Mouse (Mus musculus): ENCODE measurements around the gene Hnf4a.

Gene Hnf4a

DNA sequence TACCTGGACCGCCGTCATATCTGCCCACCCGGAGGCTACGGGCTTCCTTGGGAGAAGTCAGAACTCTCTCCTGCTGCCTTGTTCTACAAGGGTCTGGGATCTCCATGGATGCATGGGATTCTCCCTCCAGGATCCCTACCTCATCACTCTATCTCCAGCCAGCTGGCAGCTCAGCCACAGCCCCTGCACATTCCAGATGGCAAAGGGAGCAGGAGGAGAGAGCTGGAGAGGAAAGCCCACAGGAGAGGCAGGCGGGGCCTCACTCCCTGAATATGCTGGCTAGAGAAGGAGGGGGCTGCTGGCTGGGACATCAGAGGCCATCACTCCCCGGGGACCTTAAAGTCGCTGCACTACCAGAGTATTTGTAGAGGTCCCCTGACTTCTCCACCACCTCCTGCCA is 15.3 kb upstream of the Hnf4a start:
- no peak for DNase-seq (ENCODE audit: low spot score)

DNA sequence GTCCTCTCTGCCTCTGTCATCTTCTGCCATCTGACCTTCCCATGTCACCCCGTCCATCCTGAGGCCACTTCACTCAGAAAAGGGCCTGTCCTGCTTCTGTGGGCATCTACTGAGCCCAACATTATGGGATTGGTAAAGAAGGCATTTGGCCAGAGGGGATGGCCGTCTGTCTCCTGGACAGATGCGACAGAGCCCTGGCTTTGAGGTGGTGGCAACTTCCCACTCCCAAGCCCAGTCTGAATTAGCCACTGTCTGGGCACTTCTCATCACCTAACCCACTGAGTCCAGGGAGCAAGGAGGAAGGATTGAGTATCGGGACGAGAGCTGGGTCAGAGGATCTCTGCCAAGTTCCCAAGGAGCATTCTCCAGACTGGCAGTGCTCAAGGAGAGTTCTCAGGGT is 14.6 kb upstream of the Hnf4a start, which contains the start of gene R3hdml:
Gene R3hdml (plus strand): TSS at position 301 of the 400 bp plus-strand sequence.
- DNase-seq (ENCODE audit: low spot score), result no peak

GRCm38 (mm10) chr2:163493031-163493430 is 13.6 kb upstream of the Hnf4a start:
- no peak for DNase-seq (ENCODE audit: low spot score)

DNA sequence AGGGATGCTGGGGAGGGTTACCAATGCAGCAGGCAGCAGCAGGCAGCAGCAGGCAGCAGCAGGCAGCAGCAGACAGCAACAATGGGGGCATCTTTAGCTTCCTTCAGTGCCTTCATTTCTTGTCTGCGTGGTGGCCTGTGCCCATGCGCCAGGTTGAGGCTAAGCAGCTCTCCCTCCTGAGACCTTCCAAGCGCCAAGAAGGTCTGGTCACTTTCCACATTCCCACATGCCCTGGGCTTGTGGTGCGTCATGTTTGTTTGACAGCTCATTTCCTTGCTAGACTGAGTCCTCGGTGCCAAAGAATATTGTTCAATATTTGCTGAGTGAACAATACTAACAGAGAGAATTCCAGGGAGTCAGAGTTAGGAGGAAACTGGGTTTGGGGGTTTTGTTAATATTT is 12.6 kb upstream of the Hnf4a start:
- DNase-seq (ENCODE audit: low spot score), result no peak

DNA sequence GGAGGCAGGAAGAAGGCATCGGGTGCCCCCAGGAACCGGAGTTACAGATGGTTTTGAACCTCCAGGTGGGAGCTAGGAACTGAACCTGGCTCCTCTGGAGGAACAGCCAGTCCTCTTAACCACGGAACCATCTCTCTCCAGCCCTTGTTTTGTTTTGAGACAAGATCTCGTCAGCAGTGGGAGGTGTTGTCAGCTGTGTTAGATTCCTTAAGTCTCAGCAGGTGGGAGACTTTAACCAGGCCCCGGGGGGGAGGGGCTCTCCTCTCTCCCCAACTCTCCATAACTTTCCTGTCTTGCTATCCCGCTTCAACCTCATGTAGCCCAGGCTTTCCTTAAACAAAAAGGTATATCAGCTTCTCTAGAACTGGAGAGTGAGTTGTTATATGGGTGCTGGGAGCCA is 12.2 kb upstream of the Hnf4a start:
- DNase-seq (ENCODE audit: low spot score), result no peak

DNA sequence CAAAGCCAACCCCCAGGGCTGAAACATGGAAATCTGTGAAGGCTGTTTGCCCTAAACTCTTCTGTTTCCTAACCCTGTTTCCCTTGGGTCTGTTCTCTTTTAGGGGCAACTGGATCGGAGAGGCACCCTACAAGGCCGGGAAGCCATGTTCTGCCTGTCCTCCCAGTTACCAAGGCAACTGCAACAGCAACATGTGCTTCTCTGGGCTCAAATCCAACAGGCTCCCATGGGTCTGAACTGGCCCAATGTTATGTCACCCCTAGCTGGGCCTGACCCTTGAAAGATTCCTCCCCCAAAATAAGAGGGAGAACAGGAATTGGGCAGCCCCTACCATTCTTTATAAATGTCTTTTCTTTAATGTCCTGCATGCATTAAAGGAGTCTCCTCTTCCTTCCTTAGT is 4.4 kb upstream of the Hnf4a start:
- DNase-seq (ENCODE audit: low spot score), result no peak

DNA sequence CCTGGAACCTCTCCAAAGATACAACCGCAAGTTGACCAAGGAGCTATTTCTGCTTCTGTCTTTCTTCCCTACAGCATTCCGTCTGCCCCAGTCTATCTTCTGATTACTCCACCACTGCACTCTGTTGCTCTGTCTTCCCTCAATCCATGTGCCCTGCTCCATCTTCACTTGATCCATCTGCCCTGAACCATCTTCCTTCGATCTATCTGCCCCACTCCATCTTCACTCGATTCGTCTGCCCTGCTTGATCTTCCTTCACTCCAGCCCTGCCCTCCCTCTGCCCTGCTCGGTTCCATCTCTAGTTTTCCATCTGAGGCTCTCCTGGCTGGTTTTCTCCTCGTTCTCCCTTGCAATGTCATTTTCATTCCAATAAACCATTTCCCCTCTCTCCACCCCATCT is 3.4 kb upstream of the Hnf4a start:
- DNase-seq (ENCODE audit: low spot score), result no peak

- DNase-seq (ENCODE audit: low spot score), result no peak
Measured at GRCm38 (mm10) chr2:163525761-163526243, 19.2 kb downstream of the Hnf4a start.

- DNase-seq (ENCODE audit: low spot score), result no peak
Measured at GRCm38 (mm10) chr2:163527497-163527896, 20.9 kb downstream of the Hnf4a start.

GRCm38 (mm10) chr2:163530418-163530817 is 23.8 kb downstream of the Hnf4a start:
- DNase-seq (ENCODE audit: low spot score), result no peak

DNA sequence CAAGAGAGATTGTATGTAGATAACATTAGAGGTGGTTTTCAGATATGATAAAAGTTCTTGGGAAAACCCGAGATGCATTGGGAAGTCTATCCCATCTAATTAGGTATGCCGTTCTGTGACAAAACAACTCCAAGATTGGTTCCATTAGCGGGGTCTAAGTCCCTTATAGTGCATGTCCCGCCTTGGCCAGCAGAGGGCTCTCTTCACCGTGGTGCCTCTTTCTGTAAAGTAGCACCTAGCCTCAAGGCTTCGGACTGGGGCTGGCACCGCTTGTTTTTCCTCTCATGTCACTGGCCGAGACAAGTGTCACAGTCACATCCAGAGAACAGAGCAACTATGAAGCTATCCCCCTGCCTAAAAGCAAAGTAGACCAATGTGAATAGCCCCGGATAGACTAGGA is 25.3 kb downstream of the Hnf4a start:
- DNase-seq (ENCODE audit: low spot score), result peak; percentile 42

DNA sequence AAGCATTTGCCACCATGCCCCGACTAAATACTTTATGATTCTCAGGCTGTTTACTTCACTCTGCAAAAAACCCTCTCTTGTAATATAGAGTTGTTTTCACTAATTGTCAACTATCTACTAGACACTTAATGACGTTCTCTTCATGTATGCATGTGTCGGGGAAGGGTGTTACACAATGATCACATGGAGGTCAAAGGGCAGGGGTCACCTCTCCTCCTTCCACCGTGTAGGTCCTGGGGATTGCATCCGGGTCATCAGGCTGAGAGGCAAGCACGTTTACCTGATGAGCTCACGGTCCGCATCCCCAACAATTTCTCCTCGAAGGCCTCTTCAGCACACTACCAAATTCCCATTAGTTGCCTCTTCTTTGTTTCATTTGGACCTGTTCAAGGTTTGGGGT is 26.6 kb downstream of the Hnf4a start:
- DNase-seq (ENCODE audit: low spot score), result no peak

DNA sequence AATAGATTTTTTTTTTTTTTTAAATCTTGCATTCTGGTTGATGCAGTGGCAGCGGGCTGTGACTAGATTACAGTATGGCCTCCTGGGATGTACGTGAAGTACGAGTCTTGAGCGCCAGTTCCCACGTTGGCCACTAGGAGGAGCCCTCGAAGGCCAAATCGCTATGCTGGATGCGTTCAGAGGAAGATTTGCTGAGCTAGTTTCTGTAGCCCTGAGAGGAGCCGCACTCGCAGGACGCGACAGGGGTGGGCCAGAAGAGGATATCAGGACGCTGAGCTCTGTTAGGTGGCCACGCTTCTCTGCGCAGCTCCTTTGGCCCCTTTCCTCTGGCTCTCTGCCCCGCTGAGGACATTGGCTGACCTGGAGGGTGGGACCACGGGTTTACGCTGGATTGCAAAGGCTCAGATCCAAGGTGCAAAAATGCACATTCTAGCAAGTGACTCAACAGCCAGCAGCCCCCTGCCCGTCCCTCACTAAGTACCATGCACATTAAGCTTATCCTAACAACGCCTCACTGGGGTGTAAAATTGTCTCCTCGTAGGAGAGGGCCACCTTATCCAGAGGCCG is 28.4 kb downstream of the Hnf4a start:
- peak; percentile 57 for DNase-seq (ENCODE audit: low spot score)

GRCm38 (mm10) chr2:163537443-163537842 is 30.8 kb downstream of the Hnf4a start:
- no peak for DNase-seq (ENCODE audit: low spot score)

DNA sequence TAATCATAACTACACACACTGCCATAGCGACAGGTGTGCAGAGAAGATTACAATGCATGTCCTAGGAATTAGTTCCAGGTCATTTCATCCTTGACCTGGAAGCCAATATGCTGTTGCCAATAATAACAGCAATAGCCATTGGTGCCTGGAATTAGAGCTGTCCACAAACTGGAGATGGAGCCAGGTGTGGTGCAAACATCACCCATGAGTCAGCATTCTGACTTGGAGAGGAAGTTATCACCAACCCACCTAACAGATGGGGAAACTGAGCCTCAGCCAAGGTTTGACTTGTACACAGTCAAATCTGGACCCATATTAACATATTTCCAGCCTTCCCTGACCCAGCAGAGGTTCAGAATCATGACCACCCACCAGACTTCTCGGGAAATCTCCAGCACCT is 31.8 kb downstream of the Hnf4a start:
- no peak for DNase-seq (ENCODE audit: low spot score)

GRCm38 (mm10) chr2:163539321-163540040 is 32.9 kb downstream of the Hnf4a start:
- no peak for DNase-seq (ENCODE audit: low spot score)

DNA sequence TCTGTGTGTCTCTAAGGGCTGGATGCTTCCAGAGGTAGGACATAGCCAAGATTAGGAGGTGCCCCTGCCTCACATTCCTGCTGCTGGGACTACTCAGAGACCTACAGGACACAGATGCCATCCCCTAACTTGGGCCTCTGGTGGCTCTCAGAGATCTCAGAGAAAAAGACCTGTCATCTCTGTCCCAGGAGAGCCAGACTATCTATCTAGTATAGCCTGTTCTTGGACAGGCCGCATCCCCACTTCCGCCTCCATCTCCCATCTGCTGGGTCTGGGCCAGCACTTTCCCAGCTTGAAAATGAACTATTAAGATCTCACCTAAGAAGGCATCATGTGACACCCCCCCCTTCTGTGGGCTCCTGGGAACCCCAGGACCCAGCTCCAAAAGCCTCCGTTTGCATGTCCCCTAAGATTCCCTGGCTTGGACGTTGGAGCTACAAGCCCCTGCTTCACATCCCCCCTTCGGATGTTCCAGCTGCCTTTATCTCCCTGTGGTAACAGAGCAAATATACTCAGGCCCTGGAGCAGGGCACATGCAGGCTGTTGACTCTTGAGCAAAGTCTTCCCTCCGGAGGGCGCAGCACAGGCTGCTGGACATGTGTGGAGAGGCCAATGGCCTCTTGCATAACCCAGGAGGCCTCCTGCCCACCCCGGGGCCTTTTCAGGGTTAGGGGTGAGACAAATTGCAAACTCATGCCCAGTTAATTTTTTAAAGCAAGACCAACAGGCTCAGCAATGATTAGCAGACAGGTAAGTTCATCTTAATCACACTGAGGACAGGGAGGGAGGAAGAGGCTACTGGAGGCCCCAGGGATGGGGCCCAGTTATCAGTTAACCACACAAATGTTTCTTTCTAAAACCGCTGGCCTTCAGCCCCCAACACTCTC is 33.9 kb downstream of the Hnf4a start:
- no peak for DNase-seq (ENCODE audit: low spot score)

GRCm38 (mm10) chr2:163541568-163542182 is 35.1 kb downstream of the Hnf4a start:
- no peak for DNase-seq (ENCODE audit: low spot score)

GRCm38 (mm10) chr2:163542674-163543073 is 36.1 kb downstream of the Hnf4a start:
- DNase-seq (ENCODE audit: low spot score), result no peak

- no peak for DNase-seq (ENCODE audit: low spot score)
Measured at GRCm38 (mm10) chr2:163546623-163547318, 40.2 kb downstream of the Hnf4a start.

- DNase-seq (ENCODE audit: low spot score), result no peak
Measured at GRCm38 (mm10) chr2:163548822-163549221, 42.2 kb downstream of the Hnf4a start.

DNA sequence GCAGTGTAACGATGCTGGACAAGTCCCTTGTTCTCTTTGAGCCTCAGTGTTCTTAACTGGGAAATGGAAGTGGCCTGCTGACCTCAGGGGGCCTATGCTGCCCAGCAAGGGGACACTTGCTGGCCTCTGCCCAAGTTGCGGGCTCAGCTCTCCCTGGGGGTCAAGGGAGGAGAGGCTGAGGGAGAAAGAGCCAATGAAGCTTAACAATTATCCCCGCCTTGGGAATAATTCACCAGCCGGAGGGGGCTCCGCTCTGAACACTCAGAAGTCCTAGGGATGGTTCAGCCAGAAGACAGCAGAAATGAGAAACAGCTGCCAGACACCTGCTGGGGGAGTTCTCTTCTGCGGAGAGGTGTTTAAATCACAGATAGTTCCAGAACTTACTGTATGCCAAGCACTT is 43.2 kb downstream of the Hnf4a start:
- DNase-seq (ENCODE audit: low spot score), result no peak
